Mouse (Mus musculus) liver, embryonic 15.5 days (tissue): ENCODE measurements around the gene Gata5. TPM values are rescaled to one million over a fixed set of nuclear protein-coding genes. Genes with fewer than 3 reads are reported as not detected.

Source experiments
- ATAC-seq: fragments of 200-750 bp; cut with Nextera tagmentation; 2 replicates; pipeline ENCODE4 v1.8.0; 2017; ENCODE audit warnings: moderate number of reproducible peaks, mild to moderate bottlenecking, moderate library complexity; ENCODE audit not compliant: insufficient read depth
- H3K27ac ChIP-seq: fragments of 300-500 bp; sonication (generic); replicated peaks from 2 replicates; pipeline ENCODE4 v1.5.1; 2015; ENCODE audit warnings: mild to moderate bottlenecking, inconsistent platforms
- H3K27me3 ChIP-seq: fragments of 300-500 bp; sonication (generic); 2 replicates; pipeline ENCODE4 v1.6.1; 2015; ENCODE audit warnings: mild to moderate bottlenecking, inconsistent platforms
- H3K36me3 ChIP-seq: fragments of 300-500 bp; sonication (generic); replicated peaks from 2 replicates; pipeline ENCODE4 v1.6.1; 2015; ENCODE audit warnings: moderate library complexity, mild to moderate bottlenecking, inconsistent platforms
- H3K4me1 ChIP-seq: fragments of 300-500 bp; sonication (generic); replicated peaks from 2 replicates; pipeline ENCODE4 v1.6.1; 2015; ENCODE audit warnings: inconsistent platforms
- H3K4me2 ChIP-seq: fragments of 300-500 bp; sonication (generic); 2 replicates; pipeline ENCODE4 v1.6.1; 2015; ENCODE audit warnings: moderate library complexity, mild to moderate bottlenecking, inconsistent platforms
- H3K4me3 ChIP-seq: fragments of 300-500 bp; sonication (generic); replicated peaks from 2 replicates; pipeline ENCODE4 v1.5.1; 2015; ENCODE audit warnings: mild to moderate bottlenecking, inconsistent platforms
- H3K9ac ChIP-seq: fragments of 300-500 bp; sonication (generic); 2 replicates; pipeline ENCODE4 v1.6.1; 2015; ENCODE audit warnings: moderate library complexity, mild to moderate bottlenecking, inconsistent platforms
- H3K9me3 ChIP-seq: fragments of 300-500 bp; sonication (generic); replicated peaks from 2 replicates; pipeline ENCODE4 v1.6.1; 2016; ENCODE audit warnings: inconsistent platforms
- WGBS: fragments of 180-500 bp; shearing (Covaris S2); methylation state at CpG from one replicate; pipeline ENCODE4 v1.1.7; 2015; ENCODE audit warnings: mixed read lengths; ENCODE audit not compliant: insufficient replicate concordance; 5-methylcytosine and 5-hydroxymethylcytosine counted together
- polyA plus RNA-seq: library from polyadenylated mRNA; unstranded; fragments of >200 nt; fragmentation: Nextera tagmentation; extraction: Ambion mirVana; gene quantifications from 2 replicates; pipeline ENCODE4 v1.2.1, GENCODE M21; 2015

Gene Gata5
- polyA plus RNA-seq, 1 experiment from 2014 or later: 0.37 TPM

DNA sequence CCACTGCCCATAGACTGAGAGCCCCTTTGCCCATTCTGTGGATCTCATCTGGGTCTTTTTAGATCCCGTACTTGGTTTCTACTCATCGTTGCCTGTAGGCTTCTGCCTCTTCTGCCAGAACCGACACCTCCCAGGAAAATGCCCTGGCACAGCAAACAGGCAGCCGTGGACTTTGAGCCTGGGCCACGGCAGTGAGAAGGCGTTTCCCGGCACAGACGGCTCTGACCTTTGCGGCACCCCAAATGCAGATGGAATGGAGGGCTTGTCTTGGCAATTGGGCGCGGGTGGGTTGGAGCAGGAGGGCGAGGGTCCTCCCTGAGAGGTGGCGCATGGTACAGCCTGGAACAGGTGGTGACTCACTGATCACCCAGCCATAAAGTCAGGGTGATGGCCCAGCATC lies 8.6 kb upstream of the Gata5 start:
- Histone ChIP-seq H3K4me2 (no peak overlapping the region), H3K9ac (no peak overlapping the region), H3K9me3 (no peaks in the 10 kb centered on the region), H3K4me1 (0 out of 2 replicates have a peak, but pooled peaks cover 3% of the 10 kb centered on the region), H3K27ac (no peak overlapping the region), H3K36me3 (no peaks in the 10 kb centered on the region), H3K27me3 (0 out of 2 replicates have a peak, but pooled peaks cover 14% of the 10 kb centered on the region), H3K4me3 (no peak overlapping the region)
- no peak for ATAC-seq
- 69% methylated on average over 13 of the region's 13 CpGs for WGBS

GRCm38 (mm10) chr2:180342189-180342588 lies 7.7 kb upstream of the Gata5 start:
- no peak for ATAC-seq
- H3K27ac ChIP-seq: no peak overlapping the region

DNA sequence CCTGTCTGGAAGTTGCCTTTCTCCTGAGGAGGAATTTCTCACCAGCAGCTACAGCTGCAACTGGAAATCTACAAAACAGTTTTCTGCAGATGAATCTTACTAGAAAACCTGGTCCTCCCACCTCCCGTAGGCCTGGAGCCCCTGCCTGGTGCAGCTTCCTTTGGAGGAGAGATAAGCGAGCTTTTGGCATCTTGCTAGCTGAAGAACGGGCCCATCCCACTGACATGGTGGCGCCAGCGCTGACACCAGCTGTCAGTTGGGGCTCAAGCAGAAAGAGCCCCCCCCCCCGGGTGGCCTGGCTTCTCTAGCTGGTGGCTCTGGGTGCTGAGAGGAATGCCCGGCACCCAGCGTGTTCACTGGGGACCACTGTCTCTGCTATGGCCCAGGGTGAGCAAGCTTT lies 6.7 kb upstream of the Gata5 start:
- no peak overlapping the region for H3K4me2 ChIP-seq
- H3K9me3 ChIP-seq: no peaks in the 10 kb centered on the region
- 29% methylated on average over 8 of the region's 8 CpGs for WGBS
- peaks cover 32% of the 10 kb centered on the region for H3K27me3 ChIP-seq
- no peaks in the 10 kb centered on the region for H3K36me3 ChIP-seq
- H3K27ac ChIP-seq: no peak overlapping the region
- H3K4me1 ChIP-seq: 0 out of 2 replicates have a peak, but pooled peaks cover 3% of the 10 kb centered on the region
- ATAC-seq: no peak
- no peak overlapping the region for H3K4me3 ChIP-seq
- H3K9ac ChIP-seq: no peak overlapping the region

More at GRCm38 (mm10) chr2:180342189-180342588, 7.7 kb upstream of the Gata5 start:
- H3K27me3 ChIP-seq: peaks cover 22% of the 10 kb centered on the region
- H3K4me2 ChIP-seq: no peak overlapping the region
- no peak overlapping the region for H3K4me3 ChIP-seq
- 0 out of 2 replicates have a peak, but pooled peaks cover 3% of the 10 kb centered on the region for H3K4me1 ChIP-seq
- H3K9ac ChIP-seq: no peak overlapping the region
- H3K36me3 ChIP-seq: no peaks in the 10 kb centered on the region
- no peaks in the 10 kb centered on the region for H3K9me3 ChIP-seq
- 18% methylated on average over 2 of the region's 2 CpGs for WGBS

GRCm38 (mm10) chr2:180339886-180340285 lies 5.4 kb upstream of the Gata5 start:
- WGBS: 45% methylated on average over 11 of the region's 11 CpGs
- Histone ChIP-seq H3K27ac (no peak overlapping the region), H3K4me2 (no peak overlapping the region)

DNA sequence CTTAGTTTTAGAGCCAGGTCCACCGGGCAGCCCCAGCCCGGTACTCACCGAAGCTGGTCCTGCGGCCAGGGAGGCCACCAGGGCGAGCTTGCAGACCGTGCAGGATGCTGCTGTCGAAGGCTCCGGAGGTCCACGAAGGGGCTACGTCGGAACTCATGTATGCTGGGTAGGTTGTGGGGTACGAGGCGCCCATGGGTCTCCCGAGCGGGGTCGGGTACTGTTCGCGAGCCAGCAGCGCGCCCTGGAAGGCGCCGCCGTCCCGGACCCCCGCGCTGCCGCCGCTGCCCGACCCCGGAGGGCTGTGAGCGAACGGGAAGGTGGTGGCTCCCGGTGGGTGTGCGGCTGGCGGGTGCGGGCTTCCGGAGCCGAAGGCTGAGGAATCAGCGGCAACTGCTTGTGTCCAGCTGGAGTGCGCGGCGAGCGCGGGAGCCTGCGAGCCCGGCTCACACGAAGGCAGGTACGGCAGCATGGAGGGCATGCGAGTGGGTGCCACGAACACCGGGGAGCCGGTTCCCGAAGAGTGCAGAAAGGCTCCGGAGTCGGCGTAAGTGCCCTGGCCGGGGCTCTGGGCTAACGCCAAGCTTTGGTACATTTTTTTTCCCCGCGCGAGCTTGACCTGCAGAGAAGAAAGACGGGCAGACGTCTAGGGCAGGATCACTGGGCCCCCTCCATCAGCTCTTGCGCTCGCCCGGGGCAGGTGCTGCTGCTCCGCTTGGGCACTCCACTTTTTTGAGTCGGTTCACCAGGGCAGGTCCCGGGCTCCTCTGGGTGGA lies 535 bp downstream of the Gata5 start:
- Histone ChIP-seq H3K27ac (no peak overlapping the region), H3K4me1 (no peaks in the 10 kb centered on the region), H3K9ac (no peak overlapping the region), H3K4me2 (peak overlapping the region; percentile 46), H3K36me3 (no peaks in the 10 kb centered on the region), H3K27me3 (peaks cover 71% of the 10 kb centered on the region), H3K9me3 (no peaks in the 10 kb centered on the region), H3K4me3 (peak overlapping the region; percentile 35)
- WGBS: 2% methylated on average over 69 of the region's 69 CpGs
- no peak for ATAC-seq

More at GRCm38 (mm10) chr2:180339886-180340285, 5.4 kb upstream of the Gata5 start:
- Histone ChIP-seq H3K4me1 (0 out of 2 replicates have a peak, but pooled peaks cover 3% of the 10 kb centered on the region), H3K9me3 (no peaks in the 10 kb centered on the region), H3K36me3 (no peaks in the 10 kb centered on the region), H3K27me3 (peaks cover 45% of the 10 kb centered on the region), H3K9ac (no peak overlapping the region), H3K4me3 (no peak overlapping the region)
- no peak for ATAC-seq

- H3K36me3 ChIP-seq: no peaks in the 10 kb centered on the region
- ATAC-seq: no peak
- no peak overlapping the region for H3K4me2 ChIP-seq
- no peak overlapping the region for H3K4me3 ChIP-seq
- H3K27ac ChIP-seq: no peak overlapping the region
- no peaks in the 10 kb centered on the region for H3K4me1 ChIP-seq
- H3K9ac ChIP-seq: no peak overlapping the region
- peaks cover 31% of the 10 kb centered on the region for H3K27me3 ChIP-seq
- 70% methylated on average over 1 of the region's 1 CpGs for WGBS
- no peaks in the 10 kb centered on the region for H3K9me3 ChIP-seq
Measured at GRCm38 (mm10) chr2:180329466-180329865, 5.0 kb downstream of the Gata5 start.

DNA sequence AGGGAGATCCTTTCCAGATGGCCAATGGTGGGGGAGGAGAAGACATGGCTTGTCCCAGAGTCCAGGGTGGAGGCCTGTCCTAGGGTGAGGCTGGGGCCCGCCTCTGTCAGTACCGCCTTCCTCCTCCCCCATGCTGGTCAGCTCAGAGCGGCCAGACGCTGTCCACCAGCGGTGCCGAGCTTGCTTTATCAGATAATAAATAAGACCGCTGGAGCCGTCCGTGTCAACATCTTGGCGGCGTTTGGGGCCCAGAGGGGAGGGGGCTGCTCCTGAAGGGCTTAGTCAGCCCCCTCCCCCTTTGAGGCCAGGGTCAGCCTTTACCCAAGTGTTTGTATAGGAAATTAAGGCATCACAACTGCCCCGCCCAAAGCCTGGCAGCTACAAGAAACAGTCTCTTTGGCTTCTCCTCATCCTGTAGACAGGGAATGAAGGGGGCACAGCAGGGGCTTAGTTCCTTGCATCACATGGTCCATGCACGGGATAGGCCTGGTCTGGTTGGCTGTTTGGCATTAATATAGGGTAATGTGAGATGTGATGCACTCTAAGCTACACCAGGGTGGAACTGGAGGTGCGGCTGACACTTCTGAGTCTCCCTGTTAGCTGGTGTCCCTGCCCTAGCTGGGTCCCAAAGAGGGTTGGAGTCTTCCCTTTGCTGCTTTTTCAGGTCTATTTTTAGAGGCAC lies 11.7 kb downstream of the Gata5 start:
- no peak overlapping the region for H3K4me3 ChIP-seq
- H3K9me3 ChIP-seq: no peaks in the 10 kb centered on the region
- 49% methylated on average over 14 of the region's 14 CpGs for WGBS
- H3K9ac ChIP-seq: no peak overlapping the region
- no peaks in the 10 kb centered on the region for H3K4me1 ChIP-seq
- ATAC-seq: no peak
- no peaks in the 10 kb centered on the region for H3K36me3 ChIP-seq
- no peaks in the 10 kb centered on the region for H3K27me3 ChIP-seq
- no peak overlapping the region for H3K4me2 ChIP-seq
- no peak overlapping the region for H3K27ac ChIP-seq

GRCm38 (mm10) chr2:180320216-180320615 lies 14.3 kb downstream of the Gata5 start:
- Histone ChIP-seq H3K36me3 (no peaks in the 10 kb centered on the region), H3K4me2 (no peak overlapping the region), H3K4me3 (no peak overlapping the region), H3K27ac (no peak overlapping the region), H3K9ac (no peak overlapping the region), H3K27me3 (no peaks in the 10 kb centered on the region), H3K4me1 (no peaks in the 10 kb centered on the region), H3K9me3 (no peaks in the 10 kb centered on the region)
- no peak for ATAC-seq
- WGBS: 53% methylated on average over 4 of the region's 4 CpGs

DNA sequence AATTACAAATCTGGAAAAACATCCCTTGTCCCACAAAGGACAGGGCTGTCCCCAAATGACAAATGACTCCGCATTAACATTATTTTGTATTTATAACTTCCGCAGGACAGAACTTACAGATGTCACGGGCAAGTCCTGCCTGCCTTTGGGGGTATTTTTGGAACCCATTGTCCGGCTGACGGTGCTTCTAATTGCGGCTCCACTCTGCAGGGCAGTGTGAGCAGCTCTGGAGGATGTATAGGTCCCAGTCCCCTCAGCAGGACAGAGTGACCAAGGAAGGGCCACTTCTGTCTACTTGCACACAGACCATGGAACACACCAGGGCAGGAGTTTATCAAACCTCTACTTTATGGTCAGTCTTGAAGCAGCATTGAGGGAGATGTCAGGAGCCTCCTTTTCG lies 16.9 kb downstream of the Gata5 start:
- WGBS: 61% methylated on average over 7 of the region's 7 CpGs
- no peaks in the 10 kb centered on the region for H3K4me1 ChIP-seq
- H3K4me3 ChIP-seq: no peak overlapping the region
- H3K36me3 ChIP-seq: no peaks in the 10 kb centered on the region
- H3K27ac ChIP-seq: no peak overlapping the region
- no peak for ATAC-seq
- H3K9me3 ChIP-seq: no peaks in the 10 kb centered on the region
- no peaks in the 10 kb centered on the region for H3K27me3 ChIP-seq
- H3K9ac ChIP-seq: no peak overlapping the region
- no peak overlapping the region for H3K4me2 ChIP-seq

- ATAC-seq: no peak
- Histone ChIP-seq H3K4me3 (no peak overlapping the region), H3K36me3 (no peaks in the 10 kb centered on the region), H3K9me3 (no peaks in the 10 kb centered on the region), H3K27ac (no peak overlapping the region), H3K9ac (no peak overlapping the region), H3K4me2 (no peak overlapping the region), H3K27me3 (no peaks in the 10 kb centered on the region), H3K4me1 (no peaks in the 10 kb centered on the region)
- WGBS: 52% methylated on average over 2 of the region's 2 CpGs
Measured at GRCm38 (mm10) chr2:180314292-180314691, 20.2 kb downstream of the Gata5 start.

- Histone ChIP-seq H3K4me2 (no peak overlapping the region), H3K9ac (no peak overlapping the region), H3K9me3 (no peaks in the 10 kb centered on the region), H3K4me1 (no peaks in the 10 kb centered on the region), H3K4me3 (no peak overlapping the region), H3K27me3 (no peaks in the 10 kb centered on the region), H3K27ac (no peak overlapping the region), H3K36me3 (no peaks in the 10 kb centered on the region)
- WGBS: 52% methylated on average over 4 of the region's 4 CpGs
- ATAC-seq: no peak
Measured at GRCm38 (mm10) chr2:180311147-180311546, 23.4 kb downstream of the Gata5 start.
